Mouse (Mus musculus) intestine, embryonic 14.5 days (tissue): ENCODE results near the gene Slc33a1. TPM values are rescaled to one million over a fixed set of nuclear protein-coding genes. Genes with fewer than 3 reads are reported as not detected.

Experiments
- ATAC-seq: fragments of 200-750 bp; cut with Nextera tagmentation; replicated peaks from 2 replicates; pipeline ENCODE4 v1.8.0; 2017; ENCODE audit warnings: low read depth, moderate number of reproducible peaks, moderate TSS enrichment, moderate library complexity; ENCODE audit not compliant: low FRiP score, low TSS enrichment
- DNase-seq: peaks from one replicate; pipeline ENCODE4 v3.0.0-alpha.2; 2018; ENCODE audit warnings: low spot score
- H3K27ac ChIP-seq: fragments of 300-500 bp; sonication (generic); 2 replicates; pipeline ENCODE4 v1.5.1; 2014; ENCODE audit warnings: low read depth, mild to moderate bottlenecking, control low read depth
- H3K27me3 ChIP-seq: fragments of 300-500 bp; sonication (generic); replicated peaks from 2 replicates; pipeline ENCODE4 v1.6.1; 2014; ENCODE audit warnings: low read length, control low read depth; ENCODE audit not compliant: control insufficient read depth, insufficient read depth
- H3K36me3 ChIP-seq: fragments of 300-500 bp; sonication (generic); 2 replicates; pipeline ENCODE4 v1.6.1; 2014; ENCODE audit warnings: low read length, control low read depth; ENCODE audit not compliant: control insufficient read depth, insufficient read depth
- H3K4me1 ChIP-seq: fragments of 300-500 bp; sonication (generic); replicated peaks from 2 replicates; pipeline ENCODE4 v1.6.1; 2014; ENCODE audit warnings: low read length, control low read depth, mixed read lengths; ENCODE audit not compliant: control insufficient read depth, insufficient read depth
- H3K4me2 ChIP-seq: fragments of 300-500 bp; sonication (generic); 2 replicates; pipeline ENCODE4 v1.6.1; 2014; ENCODE audit warnings: low read length
- H3K4me3 ChIP-seq: fragments of 300-500 bp; sonication (generic); 2 replicates; pipeline ENCODE4 v1.5.1; 2014; ENCODE audit warnings: low read depth, low read length, control low read depth, mixed read lengths
- H3K9ac ChIP-seq: fragments of 300-500 bp; sonication (generic); 2 replicates; pipeline ENCODE4 v1.6.1; 2014; ENCODE audit warnings: mild to moderate bottlenecking, low read length
- H3K9me3 ChIP-seq: fragments of 300-500 bp; sonication (generic); 2 replicates; pipeline ENCODE4 v1.6.1; 2016; ENCODE audit warnings: low read length, control low read depth; ENCODE audit not compliant: control insufficient read depth
- WGBS: fragments of 180-500 bp; shearing (Covaris S2); extraction: QIAGEN DNeasy Blood & Tissue Kit; methylation state at CpG from one replicate; pipeline ENCODE4 v1.1.7; 2014; 5-methylcytosine and 5-hydroxymethylcytosine counted together
- polyA plus RNA-seq: library from polyadenylated mRNA; unstranded; fragments of >200 nt; fragmentation: Nextera tagmentation; extraction: Ambion mirVana; gene quantifications from 2 replicates; pipeline ENCODE4 v1.2.1, GENCODE M21; 2014

The Slc33a1 gene
- polyA plus RNA-seq, 1 experiment from 2014 or later: 18.5 TPM

GRCm38 (mm10) chr3:63892154-63892553 is 72.4 kb downstream of the Slc33a1 start:
- Histone ChIP-seq H3K4me3 (no peak overlapping the region), H3K9ac (no peak overlapping the region), H3K4me1 (no peaks in the 10 kb centered on the region), H3K36me3 (no peaks in the 10 kb centered on the region), H3K27ac (no peak overlapping the region), H3K4me2 (no peak overlapping the region), H3K27me3 (no peaks in the 10 kb centered on the region), H3K9me3 (no peaks in the 10 kb centered on the region)
- no peak for DNase-seq
- no peak for ATAC-seq
- 58% methylated on average over 3 of the region's 3 CpGs for WGBS

Other genes with a start within 250 kb of the Slc33a1 start
- 10.4 and 10.5 TPM in 2 replicates for gene Plch1, start 65.3 kb downstream of the Slc33a1 start, polyA plus RNA-seq
- gene E130311K13Rik, start 35.3 kb downstream of the Slc33a1 start, polyA plus RNA-seq: 5.1 and 5.3 TPM in 2 replicates
- gene Gmps, start 11.3 kb upstream of the Slc33a1 start, polyA plus RNA-seq: 49.5 and 52.0 TPM in 2 replicates
- gene Vmn2r1, start 116.8 kb upstream of the Slc33a1 start, polyA plus RNA-seq: 0.04 and 0.07 TPM in 2 replicates
- gene Vmn2r2, start 177.2 kb upstream of the Slc33a1 start, polyA plus RNA-seq: not detected in 2 replicates